Mouse (Mus musculus): ENCODE results near the gene Bud23. TPM values are rescaled to one million over a fixed set of nuclear protein-coding genes. Genes with fewer than 3 reads are reported as not detected.

The Bud23 gene
- polyA plus RNA-seq (2017; shearing (Covaris generic)): 114 TPM

DNA sequence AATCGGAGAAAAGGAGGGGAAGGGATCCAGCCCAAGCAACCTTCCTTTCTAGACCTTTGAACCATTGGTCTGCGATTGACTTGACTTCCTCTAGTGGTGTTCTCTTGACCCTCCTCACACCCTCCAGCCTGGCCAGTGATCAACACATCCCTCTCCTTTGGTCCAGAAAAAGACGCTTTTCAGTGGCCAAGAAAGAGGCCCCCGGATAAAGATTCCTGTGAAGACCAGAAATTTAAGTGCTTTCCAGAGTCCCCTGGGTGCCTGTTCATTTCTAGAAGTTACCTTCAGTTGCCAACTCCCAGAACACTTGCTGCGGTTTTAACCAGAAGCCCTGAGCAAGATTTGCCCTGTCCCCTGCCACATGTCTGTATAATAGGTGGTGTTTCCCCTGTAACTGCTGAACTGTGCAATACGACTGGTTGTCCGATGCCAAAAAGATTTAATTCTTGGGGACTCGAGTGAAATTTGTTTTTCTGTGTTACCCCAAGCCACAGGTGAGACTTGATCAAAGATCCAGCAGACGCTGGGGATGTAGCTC, at the start of gene Bud23:
Gene Bud23 (minus strand): TSS at position 51 of the 538 bp plus-strand sequence.

DNA sequence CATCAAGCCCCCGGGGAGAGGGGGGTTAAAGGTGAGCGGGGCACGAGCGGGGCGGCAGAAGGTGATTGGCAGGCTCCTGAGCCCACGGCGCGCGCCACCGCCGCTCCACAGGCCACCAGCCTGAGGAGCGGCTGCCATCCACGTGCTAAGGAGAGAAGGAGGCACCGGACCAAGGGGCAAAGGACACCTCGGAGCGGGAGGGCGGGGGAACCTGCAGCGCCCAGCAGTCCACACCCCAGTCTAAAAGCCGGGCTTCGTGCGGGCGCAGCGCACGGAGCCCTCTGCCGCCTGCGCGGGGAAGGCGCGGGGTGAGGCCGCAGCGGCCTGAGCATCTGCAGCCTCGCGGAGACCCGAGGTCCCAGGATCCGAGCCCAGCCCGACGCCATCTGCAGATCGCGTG, 24.9 kb upstream of the Bud23 start, which contains the start of gene Mlxipl:
Gene Mlxipl (plus strand): TSS at position 238 of the 400 bp plus-strand sequence.

GRCm38 (mm10) chr5:135077564-135078481, 13.1 kb upstream of the Bud23 start, which contains the start of gene Vps37d:
Gene Vps37d (minus strand): TSS chr5:135078266.

GRCm38 (mm10) chr5:135063629-135064381, 954 bp downstream of the Bud23 start, which contains the start of gene Dnajc30:
Gene Dnajc30 (plus strand): TSS chr5:135064202.

DNA sequence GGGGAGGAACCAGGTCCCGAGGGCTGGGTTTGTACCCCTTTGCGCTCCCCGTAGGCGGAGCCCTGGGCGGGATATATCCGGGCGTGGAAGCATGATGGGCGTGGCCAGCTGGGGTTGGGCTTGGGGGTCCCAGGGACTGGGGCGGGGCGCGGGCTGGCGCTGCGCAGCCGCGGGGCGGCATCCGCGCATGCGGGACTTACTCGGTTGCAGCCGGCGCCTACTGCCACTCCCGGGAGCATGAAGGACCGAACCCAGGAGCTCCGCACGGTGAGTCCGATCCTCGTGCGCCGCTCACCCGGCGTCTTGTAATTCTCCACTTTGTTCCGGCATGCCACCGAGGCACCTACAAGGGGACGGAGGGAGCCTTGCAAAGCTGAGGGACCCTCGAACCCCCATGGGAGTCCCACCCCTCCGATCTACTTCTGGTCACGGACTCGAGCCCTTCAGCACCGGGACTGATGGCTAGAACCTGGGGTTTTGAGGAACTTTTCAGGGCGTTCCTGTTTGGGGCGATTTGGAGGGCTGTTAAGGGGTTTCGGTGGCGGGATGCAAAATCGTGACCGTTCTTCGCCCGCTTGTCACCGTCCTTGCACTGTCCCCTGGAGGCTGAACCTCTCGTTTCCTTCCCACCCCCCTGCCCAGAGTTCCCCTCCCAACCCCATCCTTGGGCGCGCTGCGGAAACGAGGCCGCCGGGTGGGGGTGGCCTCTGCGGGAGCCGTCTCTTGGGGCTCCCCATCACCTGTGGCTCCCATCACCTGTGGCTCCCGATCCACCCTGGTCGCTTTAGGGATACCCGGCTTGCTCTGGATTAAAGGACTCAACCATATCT, 41.2 kb downstream of the Bud23 start, which contains the start of gene Stx1a:
Gene Stx1a (plus strand): TSS at position 139 of the 830 bp plus-strand sequence.

GRCm38 (mm10) chr5:135008671-135009589, 55.8 kb downstream of the Bud23 start, which contains the start of gene Abhd11:
Gene Abhd11 (plus strand): TSS chr5:135009152.

Other genes starting within 250 kb of the Bud23 start
- not detected for gene Tmem270, start 158.2 kb downstream of the Bud23 start, polyA plus RNA-seq (2017; shearing (Covaris generic))
- 0.28 TPM for gene Cldn13, start 149.4 kb downstream of the Bud23 start, polyA plus RNA-seq (2017; shearing (Covaris generic))
- 10.1 TPM for gene Mettl27, start 132.6 kb downstream of the Bud23 start, polyA plus RNA-seq (2017; shearing (Covaris generic))
- not detected for gene Cldn4, start 118.0 kb downstream of the Bud23 start, polyA plus RNA-seq (2017; shearing (Covaris generic))
- gene Cldn3, start 78.7 kb downstream of the Bud23 start, polyA plus RNA-seq (2017; shearing (Covaris generic)): not detected
- gene Abhd11, start 55.8 kb downstream of the Bud23 start, polyA plus RNA-seq (2017; shearing (Covaris generic)): 73.7 TPM
- 16.7 TPM for gene Stx1a, start 41.5 kb downstream of the Bud23 start, polyA plus RNA-seq (2017; shearing (Covaris generic))
- gene Dnajc30, start 757 bp downstream of the Bud23 start, polyA plus RNA-seq (2017; shearing (Covaris generic)): 24.3 TPM
- not detected for gene Vps37d, start 13.3 kb upstream of the Bud23 start, polyA plus RNA-seq (2017; shearing (Covaris generic))
- 0.32 TPM for gene Mlxipl, start 24.9 kb upstream of the Bud23 start, polyA plus RNA-seq (2017; shearing (Covaris generic))
- 22.6 TPM for gene Tbl2, start 84.7 kb upstream of the Bud23 start, polyA plus RNA-seq (2017; shearing (Covaris generic))
- gene Bcl7b, start 103.3 kb upstream of the Bud23 start, polyA plus RNA-seq (2017; shearing (Covaris generic)): 87.7 TPM
- 19.5 TPM for gene Baz1b, start 122.3 kb upstream of the Bud23 start, polyA plus RNA-seq (2017; shearing (Covaris generic))
- gene Fzd9, start 186.3 kb upstream of the Bud23 start, polyA plus RNA-seq (2017; shearing (Covaris generic)): not detected